In the genomic region with DNA sequence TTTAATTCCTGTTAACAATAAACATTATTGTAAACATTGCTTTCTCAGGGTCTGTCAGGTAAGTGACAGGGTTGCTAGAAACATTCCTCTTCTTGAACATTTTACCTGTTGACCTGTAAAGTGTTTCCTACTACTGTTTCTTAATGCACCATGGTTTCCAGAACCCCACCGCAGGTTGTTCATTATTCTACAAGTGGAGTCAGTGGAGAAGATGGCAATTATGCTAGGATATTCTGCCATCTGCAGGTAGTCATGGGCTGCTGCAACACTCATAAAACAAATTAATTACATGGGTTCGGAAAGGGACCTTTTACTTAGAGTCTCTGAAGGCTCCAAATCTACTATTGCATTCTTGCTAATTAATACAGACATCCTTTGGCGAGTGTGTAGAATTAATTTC, we compare ENCODE assay signal across 10 mouse cellular contexts.
DNase-seq lines count a peak whose midpoint lies in the region; ATAC-seq and TF ChIP-seq lines count a peak whose summit lies in the region.
"Had no signal": no experiment of that assay in that cellular context is flagged by ENCODE, and none has a peak within 500 bp of the region (broad histone marks: within the 10 kb centered on the region; RNA-seq: fewer than 3 reads in every experiment).

No protein-coding gene starts in this region.

- no peak overlapping the region for H3K27ac ChIP-seq in liver, postnatal 0 days (ENCODE audit: low read depth)
- H3K27ac ChIP-seq in liver, embryonic 12.5 days, result no peak overlapping the region
- H3K27ac ChIP-seq in midbrain, embryonic 15.5 days, result no peak overlapping the region
- H3K27ac ChIP-seq: embryonic facial prominence, embryonic 12.5 days had no signal

- H3K27me3 ChIP-seq in liver, postnatal 0 days (ENCODE audit: insufficient read depth, low read length), result no peaks in the 10 kb centered on the region
- no peaks in the 10 kb centered on the region for H3K27me3 ChIP-seq in liver, embryonic 12.5 days (replicated peaks)
- no peaks in the 10 kb centered on the region for H3K27me3 ChIP-seq in midbrain, embryonic 15.5 days (replicated peaks)
- H3K27me3 ChIP-seq: embryonic facial prominence, embryonic 12.5 days had no signal

- no peak for TF ChIP-seq EP300 in liver, postnatal 0 days (IDR thresholded peaks at IDR 0.05; ENCODE audit: low read depth)

- no peak overlapping the region for H3K4me3 ChIP-seq in liver, postnatal 0 days (ENCODE audit: low read depth, low read length)
- no peak overlapping the region for H3K4me3 ChIP-seq in liver, embryonic 12.5 days
- H3K4me3 ChIP-seq in midbrain, embryonic 15.5 days, result no peak overlapping the region
- H3K4me3 ChIP-seq: embryonic facial prominence, embryonic 12.5 days had no signal

- no peaks in the 10 kb centered on the region for H3K36me3 ChIP-seq in liver, postnatal 0 days (replicated peaks; ENCODE audit: insufficient read depth, low read length)
- H3K36me3 ChIP-seq in liver, embryonic 12.5 days, result no peaks in the 10 kb centered on the region
- H3K36me3 ChIP-seq in midbrain, embryonic 15.5 days (replicated peaks), result no peaks in the 10 kb centered on the region
- H3K36me3 ChIP-seq: embryonic facial prominence, embryonic 12.5 days; G1E had no signal

- no peaks in the 10 kb centered on the region for H3K9me3 ChIP-seq in liver, postnatal 0 days (ENCODE audit: low read length)
- no peaks in the 10 kb centered on the region for H3K9me3 ChIP-seq in liver, embryonic 12.5 days (replicated peaks)
- H3K9me3 ChIP-seq in midbrain, embryonic 15.5 days, result no peaks in the 10 kb centered on the region
- H3K9me3 ChIP-seq: embryonic facial prominence, embryonic 12.5 days had no signal

- 34% methylated on average over 3 of the region's 3 CpGs for WGBS in liver, postnatal 0 days (ENCODE audit: insufficient replicate concordance)
- 37% methylated on average over 3 of the region's 3 CpGs for WGBS in liver, embryonic 12.5 days (ENCODE audit: insufficient replicate concordance)
- WGBS in midbrain, embryonic 15.5 days, result 37% methylated on average over 3 of the region's 3 CpGs

- TF ChIP-seq CTCF in liver, postnatal 0 days (IDR thresholded peaks at IDR 0.05; ENCODE audit: low read depth), result peak; percentile 51

- H3K9ac ChIP-seq in liver, postnatal 0 days (replicated peaks), result no peak overlapping the region
- no peak overlapping the region for H3K9ac ChIP-seq in liver, embryonic 12.5 days
- no peak overlapping the region for H3K9ac ChIP-seq in midbrain, embryonic 15.5 days
- H3K9ac ChIP-seq: embryonic facial prominence, embryonic 12.5 days had no signal

- DNase-seq in gastrocnemius, adult 18-20 months (ENCODE audit: low spot score), result peak; percentile 3
- no peak for DNase-seq in gastrocnemius, postnatal 25 days
- no peak for DNase-seq in liver, postnatal 0 days
- peak; percentile 61 for DNase-seq in embryo, embryonic 10 days (ENCODE audit: low spot score)
- no peak for DNase-seq in spleen, postnatal 36 days (ENCODE audit: low spot score in 2 of 2)
- no peak for DNase-seq in ovary, postnatal 10 days (ENCODE audit: low spot score)

- no peak overlapping the region for H3K4me2 ChIP-seq in liver, postnatal 0 days (ENCODE audit: low read depth, low read length)
- no peak overlapping the region for H3K4me2 ChIP-seq in liver, embryonic 12.5 days
- H3K4me2 ChIP-seq in midbrain, embryonic 15.5 days, result no peak overlapping the region
- H3K4me2 ChIP-seq: embryonic facial prominence, embryonic 12.5 days had no signal

- no peaks in the 10 kb centered on the region for H3K4me1 ChIP-seq in liver, postnatal 0 days (ENCODE audit: insufficient read depth)
- no peaks in the 10 kb centered on the region for H3K4me1 ChIP-seq in liver, embryonic 12.5 days
- no peaks in the 10 kb centered on the region for H3K4me1 ChIP-seq in midbrain, embryonic 15.5 days
- H3K4me1 ChIP-seq: embryonic facial prominence, embryonic 12.5 days had no signal

- ATAC-seq in liver, postnatal 0 days, result no peak
- no peak for ATAC-seq in liver, embryonic 12.5 days
- 0 out of 2 replicates have a peak, but pooled peaks have one; percentile 70 for ATAC-seq in midbrain, embryonic 15.5 days (replicated peaks)

Comparison
In these comparisons a context has a peak if more than half of its experiments do, and no peak if none do; other contexts are left out.
1. DNase-seq: peak in gastrocnemius, adult 18-20 months (single experiment) and embryo, embryonic 10 days (single experiment); none in gastrocnemius, postnatal 25 days (single experiment), liver, postnatal 0 days (single experiment), spleen, postnatal 36 days (0 of 2) and ovary, postnatal 10 days (single experiment).